Mouse (Mus musculus): Measurements from ENCODE around the gene Usp32.

GRCm38 (mm10) chr11:84948526-84948925 lies 191.4 kb downstream of the Usp32 start:
- TF ChIP-seq POLR2A (IDR thresholded peaks at IDR 0.05; ENCODE audit: low read depth, low read length) (no peak), CTCF (IDR thresholded peaks at IDR 0.05; ENCODE audit: extremely low read depth, insufficient read depth, insufficient read length, insufficient replicate concordance) (no peak)
